Comparison of ENCODE assay signal across 19 mouse cellular contexts in genomic region chr11:51398084-51398483, GRCm38 (mm10).
DNase-seq lines count a peak whose midpoint lies in the region; ATAC-seq lines count a peak whose summit lies in the region.
"Had no signal": no experiment of that assay in that cellular context is flagged by ENCODE, and none has a peak within 500 bp of the region (broad histone marks: within the 10 kb centered on the region; RNA-seq: fewer than 3 reads in every experiment).

No protein-coding gene starts in this region.

- no peaks in the 10 kb centered on the region for H3K27me3 ChIP-seq in lung, embryonic 16.5 days (ENCODE audit: control insufficient read depth, insufficient read depth, low read depth, low read length)
- H3K27me3 ChIP-seq in stomach, embryonic 15.5 days (replicated peaks), result no peaks in the 10 kb centered on the region
- no peaks in the 10 kb centered on the region for H3K27me3 ChIP-seq in midbrain, embryonic 16.5 days (ENCODE audit: control insufficient read depth, insufficient read depth, low read depth, low read length)
- H3K27me3 ChIP-seq: embryonic facial prominence, embryonic 15.5 days; hindbrain, embryonic 15.5 days had no signal

- 48% methylated on average over 5 of the region's 5 CpGs for WGBS in lung, embryonic 16.5 days
- 45% methylated on average over 5 of the region's 5 CpGs for WGBS in stomach, embryonic 15.5 days
- 89% methylated on average over 5 of the region's 5 CpGs for WGBS in midbrain, embryonic 16.5 days

- no peak overlapping the region for H3K4me3 ChIP-seq in lung, embryonic 16.5 days (ENCODE audit: low read length)
- H3K4me3 ChIP-seq in stomach, embryonic 15.5 days (replicated peaks), result no peak overlapping the region
- no peak overlapping the region for H3K4me3 ChIP-seq in midbrain, embryonic 16.5 days (ENCODE audit: low read depth, low read length)
- H3K4me3 ChIP-seq: embryonic facial prominence, embryonic 15.5 days; erythroblast, embryonic 14.5 days; forebrain, embryonic 10.5 days; heart, embryonic 13.5 days; hindbrain, embryonic 15.5 days had no signal

- H3K36me3 ChIP-seq in lung, embryonic 16.5 days (ENCODE audit: control insufficient read depth, insufficient read depth, low read length), result no peaks in the 10 kb centered on the region
- H3K36me3 ChIP-seq in stomach, embryonic 15.5 days, result no peaks in the 10 kb centered on the region
- no peaks in the 10 kb centered on the region for H3K36me3 ChIP-seq in midbrain, embryonic 16.5 days (ENCODE audit: control insufficient read depth, insufficient read depth, low read length)
- H3K36me3 ChIP-seq: embryonic facial prominence, embryonic 15.5 days; forebrain, embryonic 10.5 days; heart, embryonic 13.5 days; hindbrain, embryonic 15.5 days had no signal

- no peak overlapping the region for H3K4me2 ChIP-seq in lung, embryonic 16.5 days (ENCODE audit: low read depth, low read length)
- H3K4me2 ChIP-seq in stomach, embryonic 15.5 days, result no peak overlapping the region
- H3K4me2 ChIP-seq in midbrain, embryonic 16.5 days (ENCODE audit: low read length), result no peak overlapping the region
- H3K4me2 ChIP-seq: embryonic facial prominence, embryonic 15.5 days; heart, embryonic 13.5 days; hindbrain, embryonic 15.5 days had no signal

- no peak overlapping the region for H3K27ac ChIP-seq in lung, embryonic 16.5 days (ENCODE audit: low read length)
- H3K27ac ChIP-seq in stomach, embryonic 15.5 days, result peak overlapping the region; percentile 65; the same call in 1 of the 2 replicates
- H3K27ac ChIP-seq in midbrain, embryonic 16.5 days (ENCODE audit: low read length), result no peak overlapping the region
- H3K27ac ChIP-seq: embryonic facial prominence, embryonic 15.5 days; forebrain, embryonic 10.5 days; heart, embryonic 13.5 days; hindbrain, embryonic 15.5 days had no signal

- peak; percentile 7 for DNase-seq in adrenal gland, postnatal 10 days
- no peak for DNase-seq in adrenal gland, adult 8-10 months
- DNase-seq in lung, postnatal 14 days, result no peak
- DNase-seq in right cerebral cortex, postnatal 25 days, result no peak
- DNase-seq: cerebellum, adult 18-20 months; cerebellum, postnatal 10 days; embryo, embryonic 11 days; gastrocnemius, postnatal 36 days; heart, adult 11 months; heart, postnatal 36 days had no signal

- no peak overlapping the region for H3K9ac ChIP-seq in lung, embryonic 16.5 days (ENCODE audit: low read length)
- no peak overlapping the region for H3K9ac ChIP-seq in stomach, embryonic 15.5 days
- no peak overlapping the region for H3K9ac ChIP-seq in midbrain, embryonic 16.5 days (ENCODE audit: low read depth, low read length)
- H3K9ac ChIP-seq: embryonic facial prominence, embryonic 15.5 days; heart, embryonic 13.5 days; hindbrain, embryonic 15.5 days had no signal

- peak; percentile 57; the same call in 1 of the 2 replicates for ATAC-seq in lung, embryonic 16.5 days (ENCODE audit: low read depth)
- ATAC-seq in stomach, embryonic 15.5 days (ENCODE audit: insufficient read depth, low FRiP score, low read depth), result no peak
- ATAC-seq in midbrain, embryonic 16.5 days, result no peak
- ATAC-seq: forebrain, embryonic 14.5 days had no signal

- H3K9me3 ChIP-seq in lung, embryonic 16.5 days (ENCODE audit: control insufficient read depth, low read length), result no peaks in the 10 kb centered on the region
- no peaks in the 10 kb centered on the region for H3K9me3 ChIP-seq in stomach, embryonic 15.5 days
- no peaks in the 10 kb centered on the region for H3K9me3 ChIP-seq in midbrain, embryonic 16.5 days (replicated peaks; ENCODE audit: control insufficient read depth, low read length, poor library complexity, severe bottlenecking)
- H3K9me3 ChIP-seq: embryonic facial prominence, embryonic 15.5 days; forebrain, embryonic 10.5 days; heart, embryonic 13.5 days; hindbrain, embryonic 15.5 days had no signal

- peaks cover 10% of the 10 kb centered on the region for H3K4me1 ChIP-seq in lung, embryonic 16.5 days (replicated peaks; ENCODE audit: control insufficient read depth, insufficient read depth, low read length)
- H3K4me1 ChIP-seq in stomach, embryonic 15.5 days, result peaks cover 4% of the 10 kb centered on the region; the same call in 1 of the 2 replicates
- H3K4me1 ChIP-seq in midbrain, embryonic 16.5 days (ENCODE audit: control insufficient read depth, insufficient read depth, low read length), result no peaks in the 10 kb centered on the region
- H3K4me1 ChIP-seq: forebrain, embryonic 10.5 days; hindbrain, embryonic 15.5 days had no signal
